Mouse (Mus musculus) bone marrow macrophage, adult 2 months (primary cell): ENCODE data around the gene Pcbp2. TPM values are rescaled to one million over a fixed set of nuclear protein-coding genes. Genes with fewer than 3 reads are reported as not detected.

Experiments used
- H3K27ac ChIP-seq: 2 replicates; pipeline ENCODE4 v1.5.1; 2012; ENCODE audit warnings: low read depth, low read length; ENCODE audit not compliant: insufficient read depth
- H3K4me1 ChIP-seq: 2 replicates; pipeline ENCODE4 v1.6.1; 2012; ENCODE audit warnings: low read length; ENCODE audit not compliant: control insufficient read depth, insufficient read depth
- H3K4me3 ChIP-seq: 2 replicates; pipeline ENCODE4 v1.5.1; 2012; ENCODE audit warnings: mild to moderate bottlenecking, low read length, moderate library complexity; ENCODE audit not compliant: insufficient read depth
- CTCF ChIP-seq: IDR thresholded peaks from 2 replicates; pipeline ENCODE4 v1.5.1; 2012; ENCODE audit warnings: low read depth, mild to moderate bottlenecking, low read length, moderate library complexity
- POLR2A ChIP-seq: IDR thresholded peaks from 2 replicates; pipeline ENCODE4 v1.6.1; 2012; ENCODE audit warnings: mild to moderate bottlenecking, low read depth, low read length, borderline replicate concordance
- polyA plus RNA-seq: library from polyadenylated mRNA; stranded (reverse); fragments of >200 nt; gene quantifications from 2 replicates; pipeline ENCODE4 v1.2.4, GENCODE M21; 2012; ENCODE audit not compliant: missing spikeins, insufficient read depth, insufficient read length

Gene Pcbp2
- 724 and 763 TPM in 2 replicates for polyA plus RNA-seq

- Histone ChIP-seq H3K4me1 (peaks cover 6% of the 10 kb centered on the region), H3K27ac (peak within 1 kb of the TSS; percentile 97), H3K4me3 (peak within 1 kb of the TSS; percentile 100)
- no peak for TF ChIP-seq POLR2A
- peak; percentile 22; the same call in 1 of the 2 replicates for TF ChIP-seq CTCF
Observed at GRCm38 (mm10) chr15:102470183-102470604, at the start of gene Pcbp2. TSS of gene Pcbp2 (plus strand) at chr15:102470539.

GRCm38 (mm10) chr15:102420986-102421385, 49.4 kb upstream of the Pcbp2 start:
- TF ChIP-seq CTCF: no peak
- no peak for TF ChIP-seq POLR2A
- Histone ChIP-seq H3K27ac (no peak overlapping the region), H3K4me1 (no peaks in the 10 kb centered on the region), H3K4me3 (no peak overlapping the region)

- TF ChIP-seq POLR2A (no peak), CTCF (no peak)
- Histone ChIP-seq H3K27ac (no peak overlapping the region), H3K4me1 (no peaks in the 10 kb centered on the region)
Observed at GRCm38 (mm10) chr15:102421437-102421836, 48.9 kb upstream of the Pcbp2 start.

DNA sequence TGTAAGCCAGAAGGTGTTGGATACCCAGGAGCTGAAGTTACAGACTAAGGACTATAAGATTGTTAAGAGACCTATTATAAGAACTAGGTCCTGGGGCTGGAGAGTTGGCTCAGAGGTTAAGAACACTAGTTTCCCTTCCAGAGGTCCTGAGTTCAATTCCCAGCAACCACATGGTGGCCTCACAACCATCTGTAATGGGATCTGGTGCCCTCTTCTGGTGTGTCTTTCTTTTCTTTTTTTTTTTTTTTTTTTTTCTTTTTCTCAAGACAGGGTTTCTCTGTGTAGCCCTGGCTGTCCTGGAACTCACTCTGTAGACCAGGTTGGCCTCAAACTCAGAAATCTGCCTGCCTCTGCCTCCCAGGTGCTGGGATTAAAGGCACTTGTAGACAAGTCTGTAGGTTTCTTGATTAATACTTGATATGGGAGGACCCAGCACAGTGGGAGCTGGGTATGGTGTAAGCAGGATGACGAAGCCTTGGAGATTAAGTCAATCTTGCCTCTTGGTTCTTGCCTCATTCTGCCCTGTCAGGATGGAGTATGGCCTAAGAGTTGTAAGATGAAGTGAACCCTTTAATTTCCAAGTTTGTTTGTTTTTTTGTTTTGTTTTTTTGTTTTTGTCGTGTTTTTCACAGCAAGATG, 46.6 kb upstream of the Pcbp2 start:
- no peak overlapping the region for H3K27ac ChIP-seq
- no peak overlapping the region for H3K4me3 ChIP-seq
- no peaks in the 10 kb centered on the region for H3K4me1 ChIP-seq
- no peak for TF ChIP-seq POLR2A
- no peak for TF ChIP-seq CTCF

More at GRCm38 (mm10) chr15:102421437-102421836, 48.9 kb upstream of the Pcbp2 start:
- no peak overlapping the region for H3K4me3 ChIP-seq

DNA sequence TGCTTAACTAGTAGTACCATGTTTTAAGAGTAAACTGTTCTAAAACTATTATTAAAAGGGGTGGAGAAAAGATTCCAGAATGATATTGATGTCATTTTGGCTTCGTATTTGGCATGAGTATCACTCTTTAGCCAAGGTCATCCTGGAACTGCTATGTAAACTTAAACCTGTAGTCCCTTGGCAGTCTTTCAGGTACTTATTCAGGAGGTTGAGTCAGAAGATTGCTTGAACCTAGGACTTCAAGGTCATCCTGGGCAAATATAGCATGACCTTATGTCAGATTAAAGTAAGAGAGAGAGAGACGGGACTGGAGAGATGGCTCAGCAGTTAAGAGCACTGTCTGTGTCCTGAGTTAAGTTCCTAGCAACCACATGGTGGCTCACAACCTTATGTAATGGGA, 45.7 kb upstream of the Pcbp2 start:
- TF ChIP-seq CTCF (no peak), POLR2A (no peak)

DNA sequence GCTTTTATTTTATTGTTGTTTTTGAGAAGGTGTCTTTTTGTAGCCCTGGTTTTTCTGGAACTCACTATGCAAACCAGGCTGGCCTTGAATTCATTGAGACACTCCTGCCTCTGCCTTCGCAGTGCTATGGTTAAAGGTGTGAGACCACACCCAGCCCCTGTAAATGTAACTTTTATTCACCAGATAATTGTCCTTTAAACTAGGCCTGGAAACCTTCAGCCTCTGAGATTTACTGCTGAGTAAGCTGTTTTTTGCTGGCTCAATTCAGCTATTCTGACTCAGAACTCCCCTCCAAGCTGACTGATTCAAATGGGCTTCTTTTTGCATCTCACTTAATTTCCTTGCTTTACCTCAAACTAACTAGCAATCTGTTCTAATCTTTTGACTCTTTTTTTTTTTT, 43.4 kb upstream of the Pcbp2 start:
- Histone ChIP-seq H3K4me1 (peaks cover 6% of the 10 kb centered on the region; the same call in 1 of the 2 replicates), H3K4me3 (no peak overlapping the region), H3K27ac (no peak overlapping the region)
- TF ChIP-seq POLR2A: no peak
- TF ChIP-seq CTCF: no peak

More for the DNA sequence above, 45.7 kb upstream of the Pcbp2 start:
- H3K27ac ChIP-seq: no peak overlapping the region
- H3K4me1 ChIP-seq: no peaks in the 10 kb centered on the region
- H3K4me3 ChIP-seq: no peak overlapping the region

- peaks cover 9% of the 10 kb centered on the region for H3K4me1 ChIP-seq
- H3K27ac ChIP-seq: no peak overlapping the region
- no peak overlapping the region for H3K4me3 ChIP-seq
- TF ChIP-seq CTCF (no peak), POLR2A (no peak)
Observed at GRCm38 (mm10) chr15:102432046-102432445, 38.3 kb upstream of the Pcbp2 start.

- Histone ChIP-seq H3K27ac (no peak overlapping the region), H3K4me3 (no peak overlapping the region), H3K4me1 (peaks cover 9% of the 10 kb centered on the region)
- TF ChIP-seq CTCF (no peak), POLR2A (no peak)
Observed at GRCm38 (mm10) chr15:102433173-102433572, 37.2 kb upstream of the Pcbp2 start.

DNA sequence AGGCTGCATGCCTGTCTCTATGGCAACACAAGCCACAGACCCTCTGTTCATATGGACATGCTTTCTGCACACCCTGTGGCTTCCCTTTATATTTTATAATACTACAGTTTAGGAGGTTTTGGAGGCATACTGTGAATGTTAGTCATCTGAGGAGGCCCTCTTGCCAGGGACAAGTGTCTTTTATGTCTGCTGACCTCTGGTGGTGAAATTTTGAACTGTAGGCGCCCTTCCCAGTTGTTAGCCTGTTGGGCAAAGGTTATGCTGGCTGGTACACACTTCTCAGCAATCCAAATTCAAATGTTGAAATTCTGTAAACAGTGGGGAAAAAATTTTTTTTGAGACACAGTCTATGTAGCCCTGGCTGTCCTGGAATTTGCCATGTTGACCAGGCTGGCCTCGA, 27.8 kb upstream of the Pcbp2 start:
- 0 out of 2 replicates have a peak, but pooled peaks have one; percentile 32 for TF ChIP-seq CTCF
- no peak for TF ChIP-seq POLR2A
- Histone ChIP-seq H3K27ac (no peak overlapping the region), H3K4me1 (no peaks in the 10 kb centered on the region), H3K4me3 (no peak overlapping the region)

DNA sequence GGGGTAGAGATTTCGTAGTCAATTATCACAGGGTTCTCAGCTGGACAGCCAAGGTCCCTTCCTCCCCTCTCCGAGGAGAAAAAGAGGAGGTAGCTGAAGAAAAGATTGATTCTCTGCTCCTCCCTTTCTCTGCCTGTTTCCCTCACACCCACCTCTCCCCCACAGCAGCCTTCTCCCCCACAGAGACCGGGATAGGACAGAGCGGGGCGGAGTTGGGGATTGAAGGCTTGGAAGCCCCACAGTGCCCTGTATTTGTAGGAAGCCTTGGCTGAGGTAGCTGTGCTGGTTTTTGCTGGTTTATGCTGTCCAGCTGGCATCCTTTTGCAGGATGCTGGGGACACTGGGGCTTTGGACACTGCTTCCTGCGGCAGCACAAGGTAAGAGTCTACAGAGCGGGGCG, 25.2 kb upstream of the Pcbp2 start, which contains the start of gene Amhr2:
TSS of gene Amhr2 (plus strand) at position 222 of the 400 bp plus-strand sequence.
- Histone ChIP-seq H3K4me1 (no peaks in the 10 kb centered on the region), H3K27ac (no peak within 1 kb of the TSS), H3K4me3 (no peak within 1 kb of the TSS)
- TF ChIP-seq CTCF (no peak), POLR2A (no peak)
